In the genomic region with DNA sequence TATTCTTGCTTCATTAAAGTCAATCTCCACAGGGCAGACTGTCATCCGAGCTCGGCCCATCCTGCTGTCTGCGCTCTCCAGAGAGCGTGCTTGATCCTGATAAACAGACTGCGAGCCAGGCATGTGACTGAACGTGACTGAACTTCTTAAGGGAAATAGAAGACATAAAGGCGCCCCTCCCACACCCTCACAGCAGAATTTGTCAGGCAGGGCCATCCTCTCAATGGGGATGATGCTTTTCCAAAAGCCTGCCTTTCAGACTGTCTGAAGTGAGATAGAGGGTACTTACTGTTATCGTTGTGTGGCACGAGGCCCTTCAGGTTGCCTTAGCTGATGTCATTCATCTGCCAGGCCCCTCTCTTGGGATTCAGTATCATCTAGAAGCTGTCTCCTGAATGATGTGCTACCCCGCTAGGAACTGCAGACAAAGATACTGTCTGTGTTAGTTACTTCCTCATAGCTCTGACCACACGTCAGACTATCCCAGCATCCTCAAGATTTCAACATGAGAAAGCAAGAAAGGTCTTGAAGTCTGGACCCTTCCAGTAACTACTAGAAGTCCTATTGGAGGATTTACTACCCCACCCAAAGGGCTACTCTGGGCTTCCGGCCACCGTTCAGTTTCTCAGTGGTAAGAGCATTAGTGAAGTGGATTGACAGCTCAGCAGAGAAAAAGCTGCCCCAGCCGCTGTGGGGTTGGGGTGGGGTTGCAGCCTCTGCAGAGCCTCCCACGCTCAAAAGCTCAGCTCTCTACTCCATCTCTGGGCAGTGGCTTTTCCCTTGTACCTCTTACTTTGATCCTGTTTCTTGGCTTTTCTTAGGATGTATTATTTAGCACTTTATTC, we compare ENCODE assay signal across 8 mouse cellular contexts. TPM values are rescaled to one million over a fixed set of nuclear protein-coding genes. Genes with fewer than 3 reads are reported as not detected.
DNase-seq lines count a peak whose midpoint lies in the region; ATAC-seq and TF ChIP-seq lines count a peak whose summit lies in the region.

No protein-coding gene starts in this region.

- 23% methylated on average over 15 of the region's 15 CpGs for WGBS in lung, embryonic 14.5 days
- 40% methylated on average over 15 of the region's 15 CpGs for WGBS in hindbrain, embryonic 12.5 days
- WGBS in midbrain, embryonic 12.5 days = 39% methylated on average over 15 of the region's 15 CpGs

- no peaks in the 10 kb centered on the region for H3K4me1 ChIP-seq in lung, embryonic 14.5 days (ENCODE audit: insufficient read depth)
- H3K4me1 ChIP-seq in hindbrain, embryonic 12.5 days = peaks cover 10% of the 10 kb centered on the region; the same call in 1 of the 2 replicates
- H3K4me1 ChIP-seq in midbrain, embryonic 12.5 days = 0 out of 2 replicates have a peak, but pooled peaks cover 4% of the 10 kb centered on the region

- H3K27me3 ChIP-seq in lung, embryonic 14.5 days (ENCODE audit: insufficient read depth, low read length) = no peaks in the 10 kb centered on the region
- H3K27me3 ChIP-seq in hindbrain, embryonic 12.5 days = no peaks in the 10 kb centered on the region
- 0 out of 2 replicates have a peak, but pooled peaks cover 8% of the 10 kb centered on the region for H3K27me3 ChIP-seq in midbrain, embryonic 12.5 days

- peak; percentile 23 for DNase-seq in lung, embryonic 14.5 days
- no peak for DNase-seq in lung, adult 18-20 months
- peak; percentile 62 for DNase-seq in thymus, postnatal 25 days
- no peak for DNase-seq in right cerebral cortex, adult 18-20 months
- no peak for DNase-seq in adrenal gland, adult 2 months
- no peak for DNase-seq in layer of hippocampus, adult 9-10 months (ENCODE audit: low spot score)

- H3K9me3 ChIP-seq in lung, embryonic 14.5 days (ENCODE audit: low read depth, low read length) = no peaks in the 10 kb centered on the region
- H3K9me3 ChIP-seq in hindbrain, embryonic 12.5 days (replicated peaks) = no peaks in the 10 kb centered on the region
- no peaks in the 10 kb centered on the region for H3K9me3 ChIP-seq in midbrain, embryonic 12.5 days

- no peak for TF ChIP-seq CTCF in lung, embryonic 14.5 days (IDR thresholded peaks at IDR 0.05; ENCODE audit: low read depth)

- no peak overlapping the region for H3K9ac ChIP-seq in lung, embryonic 14.5 days
- no peak overlapping the region for H3K9ac ChIP-seq in hindbrain, embryonic 12.5 days
- H3K9ac ChIP-seq in midbrain, embryonic 12.5 days (replicated peaks) = no peak overlapping the region

- no peak overlapping the region for H3K4me3 ChIP-seq in lung, embryonic 14.5 days (ENCODE audit: low read depth, low read length)
- H3K4me3 ChIP-seq in hindbrain, embryonic 12.5 days = no peak overlapping the region
- no peak overlapping the region for H3K4me3 ChIP-seq in midbrain, embryonic 12.5 days

- H3K36me3 ChIP-seq in lung, embryonic 14.5 days (ENCODE audit: insufficient read depth) = no peaks in the 10 kb centered on the region
- no peaks in the 10 kb centered on the region for H3K36me3 ChIP-seq in hindbrain, embryonic 12.5 days
- H3K36me3 ChIP-seq in midbrain, embryonic 12.5 days = no peaks in the 10 kb centered on the region

- H3K27ac ChIP-seq in lung, embryonic 14.5 days (ENCODE audit: low read depth) = no peak overlapping the region
- 0 out of 2 replicates have a peak overlapping the region, but pooled peaks have one; percentile 2 for H3K27ac ChIP-seq in hindbrain, embryonic 12.5 days
- 0 out of 2 replicates have a peak overlapping the region, but pooled peaks have one; percentile 8 for H3K27ac ChIP-seq in midbrain, embryonic 12.5 days (replicated peaks)

- peak overlapping the region; percentile 23; the same call in 1 of the 2 replicates for H3K4me2 ChIP-seq in lung, embryonic 14.5 days
- no peak overlapping the region for H3K4me2 ChIP-seq in hindbrain, embryonic 12.5 days (replicated peaks)
- H3K4me2 ChIP-seq in midbrain, embryonic 12.5 days (replicated peaks) = peak overlapping the region; percentile 14; the same call in 1 of the 2 replicates

- peak; percentile 63 for ATAC-seq in lung, embryonic 14.5 days (ENCODE audit: insufficient read depth)
- peak; percentile 62 for ATAC-seq in hindbrain, embryonic 12.5 days (ENCODE audit: low FRiP score)
- peak; percentile 52 for ATAC-seq in midbrain, embryonic 12.5 days (ENCODE audit: low FRiP score, low read depth)

RNA-seq across cellular contexts. Expression of a gene that starts 28.2 kb away (rescaled TPM):
- polyA plus RNA-seq in lung, embryonic 14.5 days (2014; fragmentation: Nextera tagmentation; extraction: Ambion mirVana) = 36.8 and 37.8 TPM in 2 replicates
- polyA plus RNA-seq in hindbrain, embryonic 12.5 days (2016; fragmentation: Nextera tagmentation; extraction: Ambion mirVana) = 29.3 and 30.6 TPM in 2 replicates
- 38.0 and 40.0 TPM in 2 replicates for polyA plus RNA-seq in midbrain, embryonic 12.5 days (2016; fragmentation: Nextera tagmentation; extraction: Ambion mirVana)
- total RNA-seq in adrenal gland, adult 2 months (2021) = 1 to 10 TPM; 2.2 to 4.0 TPM
- 0.19 and 0.22 TPM in 2 replicates for polyA plus RNA-seq in adrenal gland, adult 2 months (2012; rRNA removed)

Comparison
In these comparisons a context has a peak if more than half of its experiments do, and no peak if none do; other contexts are left out.
1. DNase-seq: peak in lung, embryonic 14.5 days (single experiment) and thymus, postnatal 25 days (single experiment); none in lung, adult 18-20 months (0 of 2), right cerebral cortex, adult 18-20 months (single experiment), adrenal gland, adult 2 months (single experiment) and layer of hippocampus, adult 9-10 months (single experiment).
2. RNA of a gene that starts 28.2 kb away (polyA plus RNA-seq): 38.0 to 40.0 TPM in midbrain, embryonic 12.5 days, 36.8 to 37.8 TPM in lung, embryonic 14.5 days and 29.3 to 30.6 TPM in hindbrain, embryonic 12.5 days; 0.19 to 0.22 TPM in adrenal gland, adult 2 months; every median in the first group is over 10 times any median in the second.
3. Peak in every context shown above with its lines, with median percentiles within 50 percentile points of each other: ATAC-seq.